Mouse (Mus musculus): Measurements from ENCODE around the gene Cox6b1. TPM values are rescaled to one million over a fixed set of nuclear protein-coding genes. Genes with fewer than 3 reads are reported as not detected.
A peak's percentile ranks its signal among the peaks of the same experiment; 100 is the strongest.

The Cox6b1 gene
- polyA plus RNA-seq (2012; ENCODE audit: insufficient read depth, insufficient read length, missing spikeins) = 5,485 and 5,752 TPM in 2 replicates

DNA sequence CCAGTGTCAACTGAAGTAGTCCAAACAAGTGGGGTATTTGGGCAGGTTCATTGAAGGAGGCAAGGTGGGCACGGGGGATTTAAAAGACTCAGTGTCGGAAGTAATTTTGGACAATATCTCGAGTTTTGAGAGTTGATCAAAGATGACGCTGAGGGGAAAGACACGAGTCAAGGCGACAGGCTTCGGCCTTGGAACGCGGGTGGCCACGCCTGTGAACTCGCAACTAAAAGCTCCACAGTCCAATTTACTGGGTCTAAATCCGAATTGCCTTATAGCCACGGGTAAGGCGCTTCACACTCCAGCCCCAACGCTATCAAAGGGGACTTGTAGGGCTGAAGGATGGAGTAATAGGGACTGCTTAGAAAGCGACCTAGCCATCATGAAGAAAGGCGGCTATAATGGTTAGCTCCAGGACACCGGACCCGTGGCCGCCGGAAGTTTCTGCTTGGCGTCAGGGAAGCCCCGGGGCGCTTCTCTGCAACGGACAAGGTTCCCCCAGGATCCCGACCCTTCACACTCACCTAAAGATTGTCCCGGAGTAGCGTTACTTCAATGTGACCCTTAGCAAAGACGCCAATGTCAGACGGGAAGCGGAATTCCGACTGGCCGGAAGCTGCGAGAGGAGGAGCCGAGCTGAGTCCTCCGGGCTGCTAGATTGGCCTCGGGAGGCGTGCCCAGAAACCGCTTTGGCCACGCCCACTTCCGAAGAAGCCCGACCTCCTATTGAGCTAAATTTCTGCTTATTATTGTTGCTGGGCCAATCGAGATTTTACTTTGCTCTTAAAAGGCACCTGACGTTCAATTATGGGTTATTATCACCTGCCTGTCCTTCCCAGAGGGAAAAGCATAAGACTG lies at the start of gene Cox6b1:
Gene Cox6b1 (minus strand): TSS at position 622 of the 855 bp plus-strand sequence.
- H3K27ac ChIP-seq (replicated peaks; ENCODE audit: low read depth, low read length) = peak within 1 kb of the TSS; percentile 96
- H3K4me3 ChIP-seq (ENCODE audit: insufficient read depth, low read depth, low read length) = peak within 1 kb of the TSS; percentile 92
- H3K4me1 ChIP-seq (ENCODE audit: control insufficient read depth, insufficient read depth, insufficient read length, low read length) = no peaks in the 10 kb centered on the region; the same call in 1 of the 2 replicates

GRCm38 (mm10) chr7:30671480-30671879 lies 45.5 kb upstream of the Cox6b1 start, which contains the start of gene Pmis2:
Gene Pmis2 (minus strand): TSS chr7:30671605.
- Histone ChIP-seq H3K4me1 (ENCODE audit: control insufficient read depth, insufficient read depth, insufficient read length, low read length) (no peaks in the 10 kb centered on the region), H3K4me3 (ENCODE audit: insufficient read depth, low read depth, low read length) (no peak within 1 kb of the TSS), H3K27ac (replicated peaks; ENCODE audit: low read depth, low read length) (no peak within 1 kb of the TSS)

DNA sequence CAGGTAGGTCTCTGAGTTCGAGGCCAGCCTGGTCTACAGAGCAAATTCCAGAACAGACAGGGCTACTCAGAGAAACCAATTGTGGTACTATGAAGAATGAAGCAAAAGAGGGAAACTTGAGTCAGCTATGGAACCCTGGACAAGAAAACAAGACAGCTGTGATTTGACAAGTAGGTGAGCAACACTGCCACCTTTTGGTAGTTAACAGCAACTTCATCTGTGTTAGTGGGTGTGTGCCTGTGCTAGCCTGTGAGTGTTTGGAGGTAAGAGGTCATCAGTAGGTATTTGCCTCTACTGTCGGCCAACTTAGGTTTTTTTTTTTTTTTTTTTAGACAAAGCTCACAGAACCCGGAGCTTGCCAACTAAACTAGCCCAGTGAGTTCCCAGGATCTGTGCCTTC lies 43.3 kb upstream of the Cox6b1 start:
- H3K4me3 ChIP-seq (ENCODE audit: insufficient read depth, low read depth, low read length) = no peak overlapping the region
- H3K4me1 ChIP-seq (ENCODE audit: control insufficient read depth, insufficient read depth, insufficient read length, low read length) = no peaks in the 10 kb centered on the region
- H3K27ac ChIP-seq (replicated peaks; ENCODE audit: low read depth, low read length) = no peak overlapping the region

- Histone ChIP-seq H3K4me3 (ENCODE audit: insufficient read depth, low read depth, low read length) (peak overlapping the region; percentile 79), H3K27ac (replicated peaks; ENCODE audit: low read depth, low read length) (0 out of 2 replicates have a peak overlapping the region, but pooled peaks have one; percentile 25), H3K4me1 (ENCODE audit: control insufficient read depth, insufficient read depth, insufficient read length, low read length) (no peaks in the 10 kb centered on the region)
Measured at GRCm38 (mm10) chr7:30665321-30665720, 39.4 kb upstream of the Cox6b1 start.

- H3K4me1 ChIP-seq (ENCODE audit: control insufficient read depth, insufficient read depth, insufficient read length, low read length) = no peaks in the 10 kb centered on the region
- peak within 1 kb of the TSS; percentile 25; the same call in 1 of the 2 replicates for H3K27ac ChIP-seq (replicated peaks; ENCODE audit: low read depth, low read length)
- peak within 1 kb of the TSS; percentile 79 for H3K4me3 ChIP-seq (ENCODE audit: insufficient read depth, low read depth, low read length)
Measured at GRCm38 (mm10) chr7:30664529-30665200, 38.7 kb upstream of the Cox6b1 start, which contains the start of gene Haus5. Gene Haus5 (minus strand): TSS chr7:30664994.

- H3K27ac ChIP-seq (replicated peaks; ENCODE audit: low read depth, low read length) = no peak within 1 kb of the TSS
- H3K4me1 ChIP-seq (ENCODE audit: control insufficient read depth, insufficient read depth, insufficient read length, low read length) = no peaks in the 10 kb centered on the region
- peak within 1 kb of the TSS; percentile 80 for H3K4me3 ChIP-seq (ENCODE audit: insufficient read depth, low read depth, low read length)
Measured at GRCm38 (mm10) chr7:30649591-30650540, 23.9 kb upstream of the Cox6b1 start, which contains the start of gene Rbm42. Gene Rbm42 (minus strand): TSS chr7:30650317.

DNA sequence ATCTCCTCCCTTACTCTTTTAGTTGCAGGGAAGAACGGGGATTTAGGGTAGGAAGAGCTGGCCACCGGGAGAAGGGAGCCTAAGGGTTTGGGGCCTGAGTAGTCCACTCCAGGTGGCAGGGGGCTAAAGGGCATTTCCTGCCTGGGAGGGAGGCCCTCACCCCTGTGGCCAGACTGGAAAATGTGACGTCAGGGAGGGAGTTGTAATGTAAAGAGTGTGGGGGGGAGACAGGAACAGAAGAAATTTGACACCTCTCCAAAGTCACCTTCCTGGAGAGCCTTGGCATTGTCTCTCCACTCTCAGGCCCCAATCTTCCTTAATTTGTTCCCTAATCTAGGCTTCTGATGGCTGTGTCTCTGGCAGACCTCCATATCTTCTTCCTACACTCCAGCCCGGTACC lies 13.1 kb upstream of the Cox6b1 start:
- no peaks in the 10 kb centered on the region for H3K4me1 ChIP-seq (ENCODE audit: control insufficient read depth, insufficient read depth, insufficient read length, low read length)
- no peak overlapping the region for H3K4me3 ChIP-seq (ENCODE audit: insufficient read depth, low read depth, low read length)
- H3K27ac ChIP-seq (replicated peaks; ENCODE audit: low read depth, low read length) = no peak overlapping the region

- Histone ChIP-seq H3K27ac (replicated peaks; ENCODE audit: low read depth, low read length) (no peak overlapping the region), H3K4me1 (ENCODE audit: control insufficient read depth, insufficient read depth, insufficient read length, low read length) (no peaks in the 10 kb centered on the region), H3K4me3 (ENCODE audit: insufficient read depth, low read depth, low read length) (no peak overlapping the region)
Measured at GRCm38 (mm10) chr7:30636395-30636794, 10.4 kb upstream of the Cox6b1 start.

- Histone ChIP-seq H3K4me1 (ENCODE audit: control insufficient read depth, insufficient read depth, insufficient read length, low read length) (no peaks in the 10 kb centered on the region), H3K27ac (replicated peaks; ENCODE audit: low read depth, low read length) (no peak within 1 kb of the TSS), H3K4me3 (ENCODE audit: insufficient read depth, low read depth, low read length) (no peak within 1 kb of the TSS)
Measured at GRCm38 (mm10) chr7:30635752-30636151, 9.8 kb upstream of the Cox6b1 start, which contains the start of gene Etv2. Gene Etv2 (minus strand): TSS chr7:30635852.

GRCm38 (mm10) chr7:30634621-30635020 lies 8.7 kb upstream of the Cox6b1 start:
- Histone ChIP-seq H3K4me1 (ENCODE audit: control insufficient read depth, insufficient read depth, insufficient read length, low read length) (no peaks in the 10 kb centered on the region), H3K27ac (replicated peaks; ENCODE audit: low read depth, low read length) (no peak overlapping the region), H3K4me3 (ENCODE audit: insufficient read depth, low read depth, low read length) (no peak overlapping the region)

DNA sequence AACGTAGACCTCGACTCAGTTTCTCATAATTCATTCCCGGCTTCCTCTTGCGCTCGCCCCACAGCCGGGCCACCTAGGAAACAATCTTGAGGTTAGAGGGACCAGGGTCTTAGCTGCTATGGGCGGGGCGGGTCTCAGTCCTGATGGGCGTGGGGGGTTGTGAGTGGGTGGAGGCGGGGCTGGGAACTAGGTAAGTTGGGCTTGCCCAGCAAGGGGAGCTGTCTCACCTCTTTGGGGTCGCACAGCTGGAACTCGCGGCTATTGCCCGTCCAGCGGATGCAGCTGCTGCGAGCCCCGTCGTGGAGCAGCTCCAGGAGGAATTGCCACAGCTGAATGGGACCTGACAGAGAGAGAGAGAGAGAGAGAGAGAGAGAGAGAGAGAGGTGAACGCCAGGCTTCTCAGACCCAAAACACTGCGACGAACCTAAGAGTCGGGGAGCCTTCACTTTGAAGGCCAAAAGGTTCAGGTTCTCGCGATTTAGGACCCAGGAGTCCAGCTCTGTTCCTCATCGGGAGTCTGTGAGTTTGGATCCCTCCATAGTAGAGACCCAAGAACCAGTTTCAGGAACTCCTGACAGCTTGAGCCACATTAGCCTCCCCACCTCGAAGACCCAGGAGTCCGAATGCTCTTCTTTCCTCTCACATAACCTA lies 7.9 kb upstream of the Cox6b1 start:
- no peak overlapping the region for H3K4me3 ChIP-seq (ENCODE audit: insufficient read depth, low read depth, low read length)
- no peaks in the 10 kb centered on the region for H3K4me1 ChIP-seq (ENCODE audit: control insufficient read depth, insufficient read depth, insufficient read length, low read length)
- H3K27ac ChIP-seq (replicated peaks; ENCODE audit: low read depth, low read length) = no peak overlapping the region

- no peaks in the 10 kb centered on the region for H3K4me1 ChIP-seq (ENCODE audit: control insufficient read depth, insufficient read depth, insufficient read length, low read length)
- no peak overlapping the region for H3K4me3 ChIP-seq (ENCODE audit: insufficient read depth, low read depth, low read length)
- H3K27ac ChIP-seq (replicated peaks; ENCODE audit: low read depth, low read length) = no peak overlapping the region
Measured at GRCm38 (mm10) chr7:30629013-30629412, 3.1 kb upstream of the Cox6b1 start.

DNA sequence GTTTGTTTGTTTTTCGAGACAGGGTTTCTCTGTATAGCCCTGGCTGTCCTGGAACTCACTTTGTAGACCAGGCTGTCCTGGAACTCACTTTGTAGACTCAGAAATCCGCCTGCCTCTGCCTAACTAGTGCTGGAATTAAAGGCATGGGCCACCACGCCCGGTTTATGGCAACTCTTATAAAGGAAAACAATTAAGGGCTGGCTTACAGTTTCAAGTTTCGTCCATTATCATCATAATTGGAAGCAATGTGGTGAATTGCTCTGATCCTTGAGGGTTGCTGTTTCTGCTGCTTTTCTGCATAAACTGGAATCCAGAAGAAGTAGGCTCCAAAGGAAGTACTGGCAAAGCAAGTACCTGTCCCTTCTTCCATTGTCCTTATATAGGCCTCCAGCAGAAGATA lies 696 bp upstream of the Cox6b1 start:
- Histone ChIP-seq H3K27ac (replicated peaks; ENCODE audit: low read depth, low read length) (no peak overlapping the region), H3K4me1 (ENCODE audit: control insufficient read depth, insufficient read depth, insufficient read length, low read length) (no peaks in the 10 kb centered on the region; the same call in 1 of the 2 replicates), H3K4me3 (ENCODE audit: insufficient read depth, low read depth, low read length) (no peak overlapping the region)

- no peaks in the 10 kb centered on the region; the same call in 1 of the 2 replicates for H3K4me1 ChIP-seq (ENCODE audit: control insufficient read depth, insufficient read depth, insufficient read length, low read length)
- no peak overlapping the region for H3K4me3 ChIP-seq (ENCODE audit: insufficient read depth, low read depth, low read length)
- no peak overlapping the region for H3K27ac ChIP-seq (replicated peaks; ENCODE audit: low read depth, low read length)
Measured at GRCm38 (mm10) chr7:30619202-30619601, 6.7 kb downstream of the Cox6b1 start.

Measured in brown adipose tissue, adult 24 weeks (tissue).